Comparison of ENCODE assay signal across 8 mouse cellular contexts in genomic region chr7:19300501-19301421, GRCm38 (mm10). TPM values are rescaled to one million over a fixed set of nuclear protein-coding genes. Genes with fewer than 3 reads are reported as not detected.
DNase-seq lines count a peak whose midpoint lies in the region; ATAC-seq and TF ChIP-seq lines count a peak whose summit lies in the region.

No protein-coding gene starts in this region.

- no peaks in the 10 kb centered on the region for H3K4me1 ChIP-seq in bone marrow, adult 2 months (ENCODE audit: control insufficient read depth, insufficient read depth, low read length)
- H3K4me1 ChIP-seq in embryonic fibroblast, embryonic 13.5 days (ENCODE audit: control insufficient read depth, insufficient read depth, low read length) = no peaks in the 10 kb centered on the region
- H3K4me1 ChIP-seq in heart, embryonic 13.5 days = peaks cover 35% of the 10 kb centered on the region
- H3K4me1 ChIP-seq in kidney, postnatal 0 days (replicated peaks; ENCODE audit: insufficient read depth, low read length) = peaks cover 4% of the 10 kb centered on the region; the same call in 1 of the 2 replicates
- H3K4me1 ChIP-seq in liver, embryonic 15.5 days (replicated peaks) = peaks cover 27% of the 10 kb centered on the region
- peaks cover 10% of the 10 kb centered on the region; the same call in 1 of the 2 replicates for H3K4me1 ChIP-seq in neural tube, embryonic 11.5 days (ENCODE audit: control insufficient read depth, insufficient read depth, low read length)
- H3K4me1 ChIP-seq in stomach, embryonic 15.5 days = peaks cover 28% of the 10 kb centered on the region

- H3K4me2 ChIP-seq in heart, embryonic 13.5 days = peak overlapping the region; percentile 65
- H3K4me2 ChIP-seq in kidney, postnatal 0 days (ENCODE audit: low read length) = peak overlapping the region; percentile 51
- peak overlapping the region; percentile 52 for H3K4me2 ChIP-seq in liver, embryonic 15.5 days
- H3K4me2 ChIP-seq in neural tube, embryonic 11.5 days (ENCODE audit: low read depth) = peak overlapping the region; percentile 35
- H3K4me2 ChIP-seq in stomach, embryonic 15.5 days = peak overlapping the region; percentile 47

- no peak overlapping the region for H3K27ac ChIP-seq in bone marrow, adult 2 months (ENCODE audit: control insufficient read depth, insufficient read depth, low read depth, low read length, poor library complexity)
- H3K27ac ChIP-seq in embryonic fibroblast, embryonic 13.5 days (ENCODE audit: insufficient read depth, low read length) = no peak overlapping the region
- H3K27ac ChIP-seq in heart, embryonic 13.5 days (replicated peaks) = no peak overlapping the region; the same call in 1 of the 2 replicates
- H3K27ac ChIP-seq in kidney, postnatal 0 days = no peak overlapping the region
- H3K27ac ChIP-seq in liver, embryonic 15.5 days (replicated peaks) = no peak overlapping the region
- H3K27ac ChIP-seq in neural tube, embryonic 11.5 days (ENCODE audit: low read depth, low read length) = no peak overlapping the region
- H3K27ac ChIP-seq in stomach, embryonic 15.5 days = no peak overlapping the region

- peak overlapping the region; percentile 40 for H3K4me3 ChIP-seq in bone marrow, adult 2 months (replicated peaks; ENCODE audit: control insufficient read depth, low read depth, low read length)
- peak overlapping the region; percentile 49 for H3K4me3 ChIP-seq in embryonic fibroblast, embryonic 13.5 days (ENCODE audit: insufficient read depth, low read length)
- peak overlapping the region; percentile 53 for H3K4me3 ChIP-seq in heart, embryonic 13.5 days
- peak overlapping the region; percentile 40 for H3K4me3 ChIP-seq in kidney, postnatal 0 days (replicated peaks; ENCODE audit: low read depth, low read length)
- H3K4me3 ChIP-seq in liver, embryonic 15.5 days (replicated peaks) = peak overlapping the region; percentile 61
- peak overlapping the region; percentile 19 for H3K4me3 ChIP-seq in neural tube, embryonic 11.5 days (ENCODE audit: low read depth, low read length)
- peak overlapping the region; percentile 50 for H3K4me3 ChIP-seq in stomach, embryonic 15.5 days (replicated peaks)

- peak; percentile 87 for DNase-seq in kidney, postnatal 0 days (ENCODE audit: low spot score)
- peak; percentile 80 for DNase-seq in neural tube, embryonic 11.5 days (ENCODE audit: low spot score)

- under 1% methylated on average over 29 of the region's 29 CpGs for WGBS in bone marrow, adult 2 months
- under 1% methylated on average over 29 of the region's 29 CpGs for WGBS in heart, embryonic 13.5 days
- WGBS in kidney, postnatal 0 days = under 1% methylated on average over 29 of the region's 29 CpGs
- WGBS in liver, embryonic 15.5 days (ENCODE audit: insufficient replicate concordance) = under 1% methylated on average over 29 of the region's 29 CpGs
- WGBS in neural tube, embryonic 11.5 days = under 1% methylated on average over 29 of the region's 29 CpGs
- WGBS in stomach, embryonic 15.5 days = under 1% methylated on average over 29 of the region's 29 CpGs

- no peaks in the 10 kb centered on the region for H3K36me3 ChIP-seq in heart, embryonic 13.5 days
- H3K36me3 ChIP-seq in kidney, postnatal 0 days (ENCODE audit: insufficient read depth, low read length) = no peaks in the 10 kb centered on the region
- H3K36me3 ChIP-seq in liver, embryonic 15.5 days (replicated peaks) = no peaks in the 10 kb centered on the region
- no peaks in the 10 kb centered on the region for H3K36me3 ChIP-seq in neural tube, embryonic 11.5 days (ENCODE audit: control insufficient read depth, insufficient read depth, low read length)
- H3K36me3 ChIP-seq in stomach, embryonic 15.5 days = no peaks in the 10 kb centered on the region

- no peaks in the 10 kb centered on the region for H3K9me3 ChIP-seq in heart, embryonic 13.5 days
- H3K9me3 ChIP-seq in kidney, postnatal 0 days (replicated peaks; ENCODE audit: low read length) = no peaks in the 10 kb centered on the region
- no peaks in the 10 kb centered on the region; the same call in 1 of the 2 replicates for H3K9me3 ChIP-seq in liver, embryonic 15.5 days (replicated peaks)
- H3K9me3 ChIP-seq in neural tube, embryonic 11.5 days (ENCODE audit: control insufficient read depth, low read length) = 0 out of 2 replicates have a peak, but pooled peaks cover 2% of the 10 kb centered on the region
- no peaks in the 10 kb centered on the region for H3K9me3 ChIP-seq in stomach, embryonic 15.5 days

- ATAC-seq in CD4-positive, CD25-positive, alpha-beta regulatory T cell, adult 4 months = peak; percentile 69
- ATAC-seq in heart, embryonic 13.5 days (ENCODE audit: extremely low read depth, insufficient number of reproducible peaks, low FRiP score, low TSS enrichment) = 0 out of 2 replicates have a peak, but pooled peaks have one; percentile 49
- ATAC-seq in kidney, postnatal 0 days (replicated peaks; ENCODE audit: low FRiP score, low read depth) = peak; percentile 59
- ATAC-seq in liver, embryonic 15.5 days (ENCODE audit: insufficient read depth) = peak; percentile 82
- peak; percentile 83; the same call in 1 of the 2 replicates for ATAC-seq in neural tube, embryonic 11.5 days (ENCODE audit: insufficient read depth, low FRiP score, low TSS enrichment)
- peak; percentile 79 for ATAC-seq in stomach, embryonic 15.5 days (ENCODE audit: insufficient read depth, low FRiP score, low read depth)

- peak overlapping the region; percentile 55 for H3K9ac ChIP-seq in heart, embryonic 13.5 days
- peak overlapping the region; percentile 47; the same call in 1 of the 2 replicates for H3K9ac ChIP-seq in kidney, postnatal 0 days (ENCODE audit: low read depth, low read length)
- peak overlapping the region; percentile 9; the same call in 1 of the 2 replicates for H3K9ac ChIP-seq in liver, embryonic 15.5 days
- no peak overlapping the region for H3K9ac ChIP-seq in neural tube, embryonic 11.5 days (ENCODE audit: low read length)
- H3K9ac ChIP-seq in stomach, embryonic 15.5 days = no peak overlapping the region; the same call in 1 of the 2 replicates

- TF ChIP-seq POLR2A in bone marrow, adult 2 months (IDR thresholded peaks at IDR 0.05; ENCODE audit: borderline replicate concordance, control insufficient read depth, low read depth, low read length) = no peak
- no peak for TF ChIP-seq POLR2A in embryonic fibroblast, embryonic 13.5 days (IDR thresholded peaks at IDR 0.05; ENCODE audit: low read depth, low read length)

- peaks cover 44% of the 10 kb centered on the region for H3K27me3 ChIP-seq in heart, embryonic 13.5 days (replicated peaks)
- peaks cover 27% of the 10 kb centered on the region for H3K27me3 ChIP-seq in kidney, postnatal 0 days (ENCODE audit: insufficient read depth, low read length)
- H3K27me3 ChIP-seq in liver, embryonic 15.5 days = peaks cover 52% of the 10 kb centered on the region
- H3K27me3 ChIP-seq in neural tube, embryonic 11.5 days (ENCODE audit: control insufficient read depth, insufficient read depth, low read length) = peaks cover 42% of the 10 kb centered on the region
- peaks cover 44% of the 10 kb centered on the region for H3K27me3 ChIP-seq in stomach, embryonic 15.5 days (replicated peaks)

- peak; percentile 95 for TF ChIP-seq CTCF in bone marrow, adult 2 months (IDR thresholded peaks at IDR 0.05; ENCODE audit: control insufficient read depth, insufficient read depth, low read length)
- peak; percentile 89 for TF ChIP-seq CTCF in embryonic fibroblast, embryonic 13.5 days (IDR thresholded peaks at IDR 0.05; ENCODE audit: borderline replicate concordance, insufficient read depth, low read length)
- TF ChIP-seq CTCF in kidney, postnatal 0 days (IDR thresholded peaks at IDR 0.05; ENCODE audit: low read depth) = peak; percentile 89

RNA-seq across cellular contexts. Expression of gene Fosb, which starts 9.1 kb away (rescaled TPM):
- 1 to 10 TPM in 1 of 2 experiments, under 1 TPM in 1; 0.35 to 2.7 TPM for polyA plus RNA-seq in CD4-positive, CD25-positive, alpha-beta regulatory T cell, adult 4 months (2017; shearing (Covaris generic))
- 0.50 and 1.1 TPM in 2 replicates for polyA plus RNA-seq in bone marrow, adult 2 months (2011; ENCODE audit: insufficient read depth, insufficient read length, low replicate concordance, missing spikeins)
- 2.1 and 2.7 TPM in 2 replicates for polyA plus RNA-seq in embryonic fibroblast, embryonic 13.5 days (2011; ENCODE audit: insufficient read length, low read depth, missing spikeins)
- polyA plus RNA-seq in heart, embryonic 13.5 days (2015; fragmentation: Nextera tagmentation; extraction: Ambion mirVana) = 0.14 and 0.16 TPM in 2 replicates
- 0.11 TPM in 2 replicates for polyA plus RNA-seq in kidney, postnatal 0 days (2015; fragmentation: Nextera tagmentation; extraction: Ambion mirVana)
- polyA plus RNA-seq in liver, embryonic 15.5 days (2015; fragmentation: Nextera tagmentation; extraction: Ambion mirVana) = 0.03 TPM in 1 of 2 replicates, not detected in the other
- polyA plus RNA-seq in neural tube, embryonic 11.5 days (2014; fragmentation: Nextera tagmentation; extraction: Ambion mirVana) = 0.07 TPM in 1 of 2 replicates, not detected in the other
- polyA plus RNA-seq in stomach, embryonic 15.5 days (2015; fragmentation: Nextera tagmentation; extraction: Ambion mirVana) = 0.12 and 0.17 TPM in 2 replicates

RNA-seq across cellular contexts. Expression of gene Rtn2, which starts 18.3 kb away (rescaled TPM):
- not detected for polyA plus RNA-seq in CD4-positive, CD25-positive, alpha-beta regulatory T cell, adult 4 months (2017; shearing (Covaris generic))
- polyA plus RNA-seq in bone marrow, adult 2 months (2011; ENCODE audit: insufficient read depth, insufficient read length, low replicate concordance, missing spikeins) = 0.92 and 2.3 TPM in 2 replicates
- polyA plus RNA-seq in embryonic fibroblast, embryonic 13.5 days (2011; ENCODE audit: insufficient read length, low read depth, missing spikeins) = 6.8 and 7.8 TPM in 2 replicates
- polyA plus RNA-seq in heart, embryonic 13.5 days (2015; fragmentation: Nextera tagmentation; extraction: Ambion mirVana) = 26.1 and 29.3 TPM in 2 replicates
- 7.3 and 7.4 TPM in 2 replicates for polyA plus RNA-seq in kidney, postnatal 0 days (2015; fragmentation: Nextera tagmentation; extraction: Ambion mirVana)
- 3.9 and 5.2 TPM in 2 replicates for polyA plus RNA-seq in liver, embryonic 15.5 days (2015; fragmentation: Nextera tagmentation; extraction: Ambion mirVana)
- 58.2 and 60.2 TPM in 2 replicates for polyA plus RNA-seq in neural tube, embryonic 11.5 days (2014; fragmentation: Nextera tagmentation; extraction: Ambion mirVana)
- 10.6 and 13.9 TPM in 2 replicates for polyA plus RNA-seq in stomach, embryonic 15.5 days (2015; fragmentation: Nextera tagmentation; extraction: Ambion mirVana)

RNA-seq across cellular contexts. Expression of gene Ppm1n, which starts 20.9 kb away (rescaled TPM):
- 1 to 10 TPM; 1.7 to 2.1 TPM for polyA plus RNA-seq in CD4-positive, CD25-positive, alpha-beta regulatory T cell, adult 4 months (2017; shearing (Covaris generic))
- polyA plus RNA-seq in bone marrow, adult 2 months (2011; ENCODE audit: insufficient read depth, insufficient read length, low replicate concordance, missing spikeins) = 3.6 TPM in 1 of 2 replicates, not detected in the other
- not detected in 2 replicates for polyA plus RNA-seq in embryonic fibroblast, embryonic 13.5 days (2011; ENCODE audit: insufficient read length, low read depth, missing spikeins)
- not detected in 2 replicates for polyA plus RNA-seq in heart, embryonic 13.5 days (2015; fragmentation: Nextera tagmentation; extraction: Ambion mirVana)
- polyA plus RNA-seq in kidney, postnatal 0 days (2015; fragmentation: Nextera tagmentation; extraction: Ambion mirVana) = 0.18 TPM in 1 of 2 replicates, not detected in the other
- polyA plus RNA-seq in liver, embryonic 15.5 days (2015; fragmentation: Nextera tagmentation; extraction: Ambion mirVana) = 0.05 TPM in 1 of 2 replicates, not detected in the other
- not detected in 2 replicates for polyA plus RNA-seq in neural tube, embryonic 11.5 days (2014; fragmentation: Nextera tagmentation; extraction: Ambion mirVana)
- 0.21 and 0.33 TPM in 2 replicates for polyA plus RNA-seq in stomach, embryonic 15.5 days (2015; fragmentation: Nextera tagmentation; extraction: Ambion mirVana)

RNA-seq across cellular contexts. Expression of gene Vasp, which starts 29.1 kb away (rescaled TPM):
- polyA plus RNA-seq in CD4-positive, CD25-positive, alpha-beta regulatory T cell, adult 4 months (2017; shearing (Covaris generic)) = 100 to 1,000 TPM in 1 of 2 experiments, 10 to 100 TPM in 1; 52.3 to 109 TPM
- polyA plus RNA-seq in bone marrow, adult 2 months (2011; ENCODE audit: insufficient read depth, insufficient read length, low replicate concordance, missing spikeins) = 83.3 and 135 TPM in 2 replicates
- 161 and 186 TPM in 2 replicates for polyA plus RNA-seq in embryonic fibroblast, embryonic 13.5 days (2011; ENCODE audit: insufficient read length, low read depth, missing spikeins)
- polyA plus RNA-seq in heart, embryonic 13.5 days (2015; fragmentation: Nextera tagmentation; extraction: Ambion mirVana) = 81.2 and 81.7 TPM in 2 replicates
- 89.4 and 94.4 TPM in 2 replicates for polyA plus RNA-seq in kidney, postnatal 0 days (2015; fragmentation: Nextera tagmentation; extraction: Ambion mirVana)
- polyA plus RNA-seq in liver, embryonic 15.5 days (2015; fragmentation: Nextera tagmentation; extraction: Ambion mirVana) = 41.2 and 42.4 TPM in 2 replicates
- 54.6 and 57.6 TPM in 2 replicates for polyA plus RNA-seq in neural tube, embryonic 11.5 days (2014; fragmentation: Nextera tagmentation; extraction: Ambion mirVana)
- 106 and 111 TPM in 2 replicates for polyA plus RNA-seq in stomach, embryonic 15.5 days (2015; fragmentation: Nextera tagmentation; extraction: Ambion mirVana)

RNA-seq across cellular contexts. Expression of gene Ercc1, which starts 43.8 kb away (rescaled TPM):
- 10 to 100 TPM; 71.2 to 78.1 TPM for polyA plus RNA-seq in CD4-positive, CD25-positive, alpha-beta regulatory T cell, adult 4 months (2017; shearing (Covaris generic))
- polyA plus RNA-seq in bone marrow, adult 2 months (2011; ENCODE audit: insufficient read depth, insufficient read length, low replicate concordance, missing spikeins) = 19.2 and 31.3 TPM in 2 replicates
- polyA plus RNA-seq in embryonic fibroblast, embryonic 13.5 days (2011; ENCODE audit: insufficient read length, low read depth, missing spikeins) = 44.9 and 52.2 TPM in 2 replicates
- polyA plus RNA-seq in heart, embryonic 13.5 days (2015; fragmentation: Nextera tagmentation; extraction: Ambion mirVana) = 62.6 and 62.7 TPM in 2 replicates
- 68.4 and 68.8 TPM in 2 replicates for polyA plus RNA-seq in kidney, postnatal 0 days (2015; fragmentation: Nextera tagmentation; extraction: Ambion mirVana)
- polyA plus RNA-seq in liver, embryonic 15.5 days (2015; fragmentation: Nextera tagmentation; extraction: Ambion mirVana) = 14.0 and 14.5 TPM in 2 replicates
- 91.8 and 93.3 TPM in 2 replicates for polyA plus RNA-seq in neural tube, embryonic 11.5 days (2014; fragmentation: Nextera tagmentation; extraction: Ambion mirVana)
- 63.7 and 66.5 TPM in 2 replicates for polyA plus RNA-seq in stomach, embryonic 15.5 days (2015; fragmentation: Nextera tagmentation; extraction: Ambion mirVana)

Comparison
In these comparisons a context has a peak if more than half of its experiments do, and no peak if none do; other contexts are left out.
1. H3K9ac ChIP-seq: peak in heart, embryonic 13.5 days (single experiment), kidney, postnatal 0 days (single experiment) and liver, embryonic 15.5 days (single experiment); none in neural tube, embryonic 11.5 days (single experiment) and stomach, embryonic 15.5 days (single experiment).
2. Peak in every context shown above with its lines, with median percentiles within 50 percentile points of each other: ATAC-seq, H3K4me3 ChIP-seq, CTCF ChIP-seq and H3K4me2 ChIP-seq.